Mouse (Mus musculus) thymus, adult 2 months (tissue): ENCODE measurements around the gene Brms1. TPM values are rescaled to one million over a fixed set of nuclear protein-coding genes. Genes with fewer than 3 reads are reported as not detected.
A peak's percentile ranks its signal among the peaks of the same experiment; 100 is the strongest.

Experiments used
- DNase-seq: peaks from one replicate; pipeline ENCODE4 v3.0.0; 2021
- H3K27ac ChIP-seq: fragments of 200-500 bp; 2 replicates; pipeline ENCODE4 v1.5.1; 2012; ENCODE audit warnings: low read length, control low read depth; ENCODE audit not compliant: control insufficient read depth, insufficient read depth
- H3K27me3 ChIP-seq: fragments of 200-500 bp; 2 replicates; pipeline ENCODE4 v1.6.1; 2012; ENCODE audit warnings: mild to moderate bottlenecking, low read length, moderate library complexity, mixed read lengths; ENCODE audit not compliant: control insufficient read depth, insufficient read depth
- H3K36me3 ChIP-seq: fragments of 200-500 bp; 2 replicates; pipeline ENCODE4 v1.6.1; 2012; ENCODE audit warnings: mild to moderate bottlenecking, low read length, moderate library complexity; ENCODE audit not compliant: control insufficient read depth, insufficient read depth
- H3K4me1 ChIP-seq: fragments of 200-500 bp; replicated peaks from 2 replicates; pipeline ENCODE4 v1.6.1; 2012; ENCODE audit warnings: low read length; ENCODE audit not compliant: control insufficient read depth, insufficient read depth
- H3K4me3 ChIP-seq: fragments of 200-500 bp; 2 replicates; pipeline ENCODE4 v1.5.1; 2012; ENCODE audit warnings: mild to moderate bottlenecking, low read length, control low read depth, moderate library complexity; ENCODE audit not compliant: control insufficient read depth, insufficient read depth
- CTCF ChIP-seq: fragments of 200-500 bp; IDR thresholded peaks from 2 replicates; pipeline ENCODE4 v1.5.1; 2012; ENCODE audit warnings: mild to moderate bottlenecking, control low read depth, low read length, moderate library complexity, borderline replicate concordance; ENCODE audit not compliant: control insufficient read depth, poor library complexity, insufficient read depth; ENCODE audit errors: extremely low read depth
- POLR2A ChIP-seq: fragments of 200-500 bp; IDR thresholded peaks from 2 replicates; pipeline ENCODE4 v1.6.1; 2012; ENCODE audit warnings: mild to moderate bottlenecking, low read length, control low read depth, moderate library complexity; ENCODE audit not compliant: control insufficient read depth, poor library complexity, insufficient read depth; ENCODE audit errors: extremely low read depth
- WGBS: fragments of 180-500 bp; shearing (Covaris S2); methylation state at CpG from one replicate; pipeline ENCODE4 v1.1.7; 2018; 5-methylcytosine and 5-hydroxymethylcytosine counted together
- polyA plus RNA-seq: library from polyadenylated mRNA; depleted of rRNA; stranded (reverse); fragments of >200 nt; gene quantifications from 2 replicates; pipeline ENCODE4 v1.2.3, GENCODE M21; 2012

The Brms1 gene
- polyA plus RNA-seq, 1 experiment = 61.4 TPM

DNA sequence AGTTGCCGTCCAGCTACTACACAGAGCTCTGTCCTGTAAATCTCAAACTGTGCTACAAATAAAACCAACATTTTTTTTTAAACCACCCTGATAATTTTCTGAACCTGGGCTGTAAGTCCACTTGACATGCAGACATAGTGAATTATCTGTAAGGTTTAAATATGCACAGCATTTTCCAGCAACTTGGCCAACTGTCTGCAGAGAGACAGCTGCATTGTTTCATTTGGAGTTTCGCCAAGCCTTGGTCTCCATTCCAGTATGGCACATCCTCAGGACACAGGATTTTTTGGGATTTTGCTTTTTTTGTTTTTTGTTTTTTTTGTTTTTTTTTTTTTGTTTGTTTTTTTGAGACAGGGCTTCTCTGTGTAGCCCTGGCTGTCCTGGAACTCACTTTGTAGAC lies 19.7 kb upstream of the Brms1 start:
- TF ChIP-seq POLR2A (no peak), CTCF (no peak)
- no peaks in the 10 kb centered on the region for H3K27me3 ChIP-seq
- H3K4me1 ChIP-seq = peaks cover 9% of the 10 kb centered on the region
- 96% methylated on average over 2 of the region's 2 CpGs for WGBS
- DNase-seq = no peak
- H3K27ac ChIP-seq = no peak overlapping the region
- H3K4me3 ChIP-seq = no peak overlapping the region
- no peaks in the 10 kb centered on the region for H3K36me3 ChIP-seq

DNA sequence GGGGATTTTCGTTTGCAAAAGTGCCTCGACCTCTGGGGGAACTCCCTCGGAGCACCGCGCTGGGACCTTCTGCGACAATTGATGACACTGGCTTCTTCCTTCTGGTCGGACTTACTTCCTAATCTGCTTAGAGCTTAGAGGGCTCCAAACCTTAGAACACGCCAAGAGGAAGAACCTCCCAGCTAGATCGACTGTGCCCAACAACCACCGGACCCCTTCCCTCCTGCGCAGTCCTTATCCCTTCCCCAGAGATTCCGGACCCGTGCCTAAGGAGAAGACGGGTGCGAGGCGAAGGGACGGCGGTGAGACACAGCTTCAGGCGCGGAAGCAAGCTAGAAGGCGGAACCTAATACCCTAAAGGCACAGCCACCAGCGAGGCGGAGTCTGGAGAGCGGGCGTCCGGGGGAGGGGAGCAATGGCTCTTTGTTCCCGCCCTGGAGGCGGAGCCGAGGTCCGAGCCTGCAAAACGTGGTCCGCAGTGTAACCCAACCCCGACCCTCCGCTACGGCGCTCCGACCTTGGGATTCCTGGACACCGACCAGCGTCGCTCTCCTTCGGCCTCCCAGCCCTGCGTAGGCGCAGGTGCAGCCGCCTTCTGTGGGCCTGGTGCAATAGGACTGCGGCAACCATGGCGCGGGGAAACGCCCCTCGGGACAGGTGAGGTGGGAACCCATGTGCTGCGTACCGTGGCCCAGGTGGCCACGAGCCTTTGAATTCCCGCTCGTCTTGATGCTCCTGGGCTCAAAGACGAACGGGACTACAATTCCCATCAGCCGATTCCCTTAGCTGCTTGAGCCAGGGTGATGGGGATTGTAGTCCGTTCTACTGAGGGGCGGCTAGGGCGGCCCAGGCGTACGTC lies 17.3 kb upstream of the Brms1 start, which contains the start of gene Slc29a2:
Slc29a2 (plus strand) TSS at position 240 of the 859 bp plus-strand sequence.
- WGBS = under 1% methylated on average over 62 of the region's 62 CpGs
- peak; percentile 85 for DNase-seq
- peak within 1 kb of the TSS; percentile 14 for H3K27ac ChIP-seq
- H3K27me3 ChIP-seq = no peaks in the 10 kb centered on the region
- TF ChIP-seq CTCF = 0 out of 2 replicates have a peak, but pooled peaks have one; percentile 38
- TF ChIP-seq POLR2A = peak; percentile 43; the same call in 1 of the 2 replicates
- H3K36me3 ChIP-seq = no peaks in the 10 kb centered on the region
- H3K4me3 ChIP-seq = peak within 1 kb of the TSS; percentile 53
- H3K4me1 ChIP-seq = peaks cover 9% of the 10 kb centered on the region

DNA sequence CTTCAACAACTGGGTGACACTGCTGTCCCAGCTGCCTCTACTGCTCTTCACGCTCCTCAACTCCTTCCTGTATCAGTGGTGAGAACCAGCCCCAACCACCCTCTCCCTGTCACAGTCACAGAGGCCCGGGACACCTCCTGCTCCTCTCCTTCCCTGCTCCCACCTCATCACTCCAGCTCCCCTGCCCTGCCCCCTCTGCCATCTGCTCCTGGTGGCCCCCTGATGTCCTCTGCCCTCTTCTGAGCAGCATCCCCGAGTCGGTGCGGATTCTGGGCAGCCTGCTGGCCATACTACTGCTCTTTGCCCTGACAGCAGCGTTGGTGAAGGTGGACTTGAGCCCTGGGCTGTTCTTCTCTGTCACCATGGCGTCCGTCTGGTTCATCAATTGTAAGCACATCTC lies 15.0 kb upstream of the Brms1 start:
- no peaks in the 10 kb centered on the region for H3K27me3 ChIP-seq
- TF ChIP-seq CTCF = no peak
- no peak for TF ChIP-seq POLR2A
- H3K4me1 ChIP-seq = peaks cover 9% of the 10 kb centered on the region
- H3K36me3 ChIP-seq = no peaks in the 10 kb centered on the region
- no peak for DNase-seq
- no peak overlapping the region for H3K4me3 ChIP-seq
- WGBS = 96% methylated on average over 8 of the region's 8 CpGs
- no peak overlapping the region for H3K27ac ChIP-seq

DNA sequence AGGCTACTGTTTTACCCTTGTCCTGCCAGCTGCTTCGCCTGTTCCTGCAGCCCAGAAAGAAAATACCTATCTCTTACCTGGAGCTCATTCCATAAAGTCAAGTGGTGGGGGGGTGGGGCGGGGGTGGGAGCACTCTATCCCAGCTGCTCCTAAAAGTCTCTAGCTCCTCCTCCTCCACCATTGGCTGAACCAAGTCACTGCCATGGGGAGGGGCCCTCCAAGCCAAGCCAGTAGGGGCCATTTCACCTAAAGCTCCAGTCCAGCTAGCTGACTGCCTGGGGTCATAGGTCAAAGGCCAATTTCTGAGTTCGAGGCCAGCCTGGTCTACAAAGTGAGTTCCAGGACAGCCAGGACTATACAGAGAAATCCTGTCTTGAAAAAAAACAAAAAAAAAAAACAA lies 8.5 kb upstream of the Brms1 start:
- 90% methylated on average over 3 of the region's 3 CpGs for whole genome bisulfite sequencing
- H3K4me3 ChIP-seq = no peak overlapping the region
- H3K36me3 ChIP-seq = no peaks in the 10 kb centered on the region
- no peak overlapping the region for H3K27ac ChIP-seq
- 0 out of 2 replicates have a peak, but pooled peaks cover under 1% of the 10 kb centered on the region for H3K4me1 ChIP-seq
- H3K27me3 ChIP-seq = no peaks in the 10 kb centered on the region
- TF ChIP-seq CTCF (no peak), POLR2A (no peak)
- DNase-seq = no peak

DNA sequence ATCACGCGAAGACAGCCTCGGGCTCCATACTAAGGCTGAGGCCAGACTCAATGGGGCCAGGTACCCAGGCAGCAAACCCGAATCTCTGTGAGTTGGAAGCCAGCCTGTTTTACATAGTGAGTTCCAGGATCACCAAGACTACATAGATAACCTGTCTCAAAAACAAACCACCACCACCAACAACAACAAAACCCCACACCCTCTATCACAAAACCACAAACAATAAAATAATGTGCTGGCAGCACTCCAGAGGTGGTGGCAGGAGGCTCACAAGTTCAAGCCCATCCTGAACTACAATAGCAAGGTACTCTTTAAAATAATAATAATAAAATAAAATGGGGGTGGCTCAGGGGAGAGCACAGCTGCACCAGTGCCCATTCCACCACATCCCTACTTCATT lies 4.6 kb upstream of the Brms1 start:
- DNase-seq = no peak
- no peak overlapping the region for H3K27ac ChIP-seq
- TF ChIP-seq CTCF = no peak
- TF ChIP-seq POLR2A = no peak
- H3K36me3 ChIP-seq = no peaks in the 10 kb centered on the region
- H3K27me3 ChIP-seq = no peaks in the 10 kb centered on the region
- H3K4me3 ChIP-seq = no peak overlapping the region
- WGBS = 89% methylated on average over 4 of the region's 4 CpGs
- peaks cover 19% of the 10 kb centered on the region for H3K4me1 ChIP-seq

DNA sequence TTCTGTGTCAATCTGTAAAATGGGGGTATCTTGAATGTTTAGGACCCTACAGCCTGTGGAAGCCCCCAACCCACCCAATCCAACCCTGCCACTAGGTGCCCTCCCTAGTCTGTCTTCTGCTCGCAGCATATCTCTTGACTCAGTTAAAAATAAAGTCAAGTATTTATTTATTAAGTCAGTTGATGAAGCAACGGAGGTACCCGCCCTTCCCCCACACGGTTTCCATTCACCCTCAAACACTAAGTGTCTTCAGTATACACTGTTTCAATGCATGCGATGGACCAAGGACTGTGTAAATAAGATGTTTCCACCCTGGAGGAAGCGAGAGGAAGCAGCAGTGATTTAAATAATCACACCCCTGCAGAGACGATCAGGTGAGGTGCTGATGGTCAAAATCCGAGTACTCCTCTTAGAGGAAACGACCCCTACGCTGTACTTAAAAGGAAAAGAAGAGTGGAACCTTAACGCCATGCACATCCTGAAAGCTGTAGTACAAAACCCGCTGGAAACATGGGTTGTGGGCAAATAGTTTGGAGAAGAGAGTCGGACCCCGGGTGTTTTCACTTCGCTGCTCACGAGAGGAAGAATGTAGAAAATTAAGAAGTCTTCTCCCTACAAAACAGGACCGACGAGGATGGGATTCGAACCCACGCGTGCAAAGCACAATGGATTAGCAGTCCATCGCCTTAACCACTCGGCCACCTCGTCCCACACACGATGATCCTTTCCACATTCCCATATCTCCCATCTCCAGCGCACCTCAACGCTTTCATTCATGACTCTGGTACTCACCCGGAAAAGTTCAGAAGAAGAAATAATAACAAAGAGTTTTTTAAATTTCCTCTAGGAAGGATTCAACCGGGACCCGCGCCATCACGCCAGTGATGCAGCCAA lies 3.2 kb upstream of the Brms1 start:
- peak; percentile 45 for DNase-seq
- Histone ChIP-seq H3K36me3 (no peaks in the 10 kb centered on the region), H3K27ac (no peak overlapping the region), H3K4me1 (peaks cover 24% of the 10 kb centered on the region), H3K27me3 (no peaks in the 10 kb centered on the region), H3K4me3 (peak overlapping the region; percentile 60)
- WGBS = 11% methylated on average over 32 of the region's 32 CpGs
- no peak for TF ChIP-seq POLR2A
- no peak for TF ChIP-seq CTCF
